Mouse (Mus musculus): Measurements from ENCODE around the gene Shbg. TPM values are rescaled to one million over a fixed set of nuclear protein-coding genes. Genes with fewer than 3 reads are reported as not detected.

Gene Shbg
- polyA plus RNA-seq (2014; fragmentation: Nextera tagmentation; extraction: Ambion mirVana): not detected in 2 replicates

- no peak for ATAC-seq (ENCODE audit: insufficient read depth)
- TF ChIP-seq CTCF (IDR thresholded peaks at IDR 0.05; ENCODE audit: low read depth): no peak
- H3K36me3 ChIP-seq (ENCODE audit: insufficient read depth): no peaks in the 10 kb centered on the region
- no peak within 1 kb of the TSS for H3K4me3 ChIP-seq (ENCODE audit: low read depth, low read length)
- H3K4me1 ChIP-seq (ENCODE audit: insufficient read depth): 0 out of 2 replicates have a peak, but pooled peaks cover 5% of the 10 kb centered on the region
- no peak for DNase-seq
- no peaks in the 10 kb centered on the region for H3K9me3 ChIP-seq (ENCODE audit: low read depth, low read length)
- WGBS: 53% methylated on average over 5 of the region's 5 CpGs
- H3K4me2 ChIP-seq: no peak within 1 kb of the TSS
- no peak within 1 kb of the TSS for H3K9ac ChIP-seq
- peaks cover 4% of the 10 kb centered on the region; the same call in 1 of the 2 replicates for H3K27me3 ChIP-seq (ENCODE audit: insufficient read depth, low read length)
- no peak within 1 kb of the TSS for H3K27ac ChIP-seq (ENCODE audit: low read depth)
Measured at GRCm38 (mm10) chr11:69617805-69618204, at the start of gene Shbg. TSS of gene Shbg (minus strand) at chr11:69617905.

GRCm38 (mm10) chr11:69666665-69667005, 48.9 kb upstream of the Shbg start:
- DNase-seq (no peak), ATAC-seq (ENCODE audit: insufficient read depth) (no peak)
- H3K36me3 ChIP-seq (ENCODE audit: insufficient read depth): peaks cover 73% of the 10 kb centered on the region
- H3K27ac ChIP-seq (ENCODE audit: low read depth): no peak overlapping the region
- no peak overlapping the region for H3K4me3 ChIP-seq (ENCODE audit: low read depth, low read length)
- no peak overlapping the region for H3K4me2 ChIP-seq
- TF ChIP-seq CTCF (IDR thresholded peaks at IDR 0.05; ENCODE audit: low read depth): no peak
- WGBS: 79% methylated on average over 3 of the region's 3 CpGs
- H3K9me3 ChIP-seq (ENCODE audit: low read depth, low read length): no peaks in the 10 kb centered on the region
- H3K9ac ChIP-seq: no peak overlapping the region
- H3K27me3 ChIP-seq (ENCODE audit: insufficient read depth, low read length): no peaks in the 10 kb centered on the region
- peaks cover 5% of the 10 kb centered on the region for H3K4me1 ChIP-seq (ENCODE audit: insufficient read depth)

GRCm38 (mm10) chr11:69665961-69666664, 48.4 kb upstream of the Shbg start, which contains the start of gene Cd68:
TSS of gene Cd68 (minus strand) at chr11:69666153.
- whole genome bisulfite sequencing: 25% methylated on average over 7 of the region's 7 CpGs
- H3K27me3 ChIP-seq (ENCODE audit: insufficient read depth, low read length): no peaks in the 10 kb centered on the region
- no peaks in the 10 kb centered on the region for H3K9me3 ChIP-seq (ENCODE audit: low read depth, low read length)
- no peak for ATAC-seq (ENCODE audit: insufficient read depth)
- peak; percentile 73 for DNase-seq
- no peak for TF ChIP-seq CTCF (IDR thresholded peaks at IDR 0.05; ENCODE audit: low read depth)
- H3K4me1 ChIP-seq (ENCODE audit: insufficient read depth): peaks cover 5% of the 10 kb centered on the region
- no peak within 1 kb of the TSS for H3K9ac ChIP-seq
- H3K27ac ChIP-seq (ENCODE audit: low read depth): 0 out of 2 replicates have a peak within 1 kb of the TSS, but pooled peaks have one; percentile 24
- no peak within 1 kb of the TSS for H3K4me2 ChIP-seq
- H3K36me3 ChIP-seq (ENCODE audit: insufficient read depth): peaks cover 73% of the 10 kb centered on the region
- H3K4me3 ChIP-seq (ENCODE audit: low read depth, low read length): 0 out of 2 replicates have a peak within 1 kb of the TSS, but pooled peaks have one; percentile 2

GRCm38 (mm10) chr11:69665457-69665960, 47.8 kb upstream of the Shbg start:
- H3K27me3 ChIP-seq (ENCODE audit: insufficient read depth, low read length): no peaks in the 10 kb centered on the region
- peaks cover 67% of the 10 kb centered on the region for H3K36me3 ChIP-seq (ENCODE audit: insufficient read depth)
- 65% methylated on average over 9 of the region's 9 CpGs for WGBS
- no peaks in the 10 kb centered on the region for H3K9me3 ChIP-seq (ENCODE audit: low read depth, low read length)
- DNase-seq: peak; percentile 22
- H3K4me1 ChIP-seq (ENCODE audit: insufficient read depth): peaks cover 5% of the 10 kb centered on the region
- H3K27ac ChIP-seq (ENCODE audit: low read depth): 0 out of 2 replicates have a peak overlapping the region, but pooled peaks have one; percentile 24
- 0 out of 2 replicates have a peak overlapping the region, but pooled peaks have one; percentile 2 for H3K4me3 ChIP-seq (ENCODE audit: low read depth, low read length)
- no peak for TF ChIP-seq CTCF (IDR thresholded peaks at IDR 0.05; ENCODE audit: low read depth)
- ATAC-seq (ENCODE audit: insufficient read depth): no peak
- H3K9ac ChIP-seq: no peak overlapping the region
- no peak overlapping the region for H3K4me2 ChIP-seq

- Histone ChIP-seq H3K4me2 (no peak overlapping the region), H3K9me3 (ENCODE audit: low read depth, low read length) (no peaks in the 10 kb centered on the region), H3K27me3 (ENCODE audit: insufficient read depth, low read length) (no peaks in the 10 kb centered on the region), H3K27ac (ENCODE audit: low read depth) (no peak overlapping the region), H3K4me3 (ENCODE audit: low read depth, low read length) (no peak overlapping the region), H3K4me1 (ENCODE audit: insufficient read depth) (peaks cover 3% of the 10 kb centered on the region; the same call in 1 of the 2 replicates), H3K36me3 (ENCODE audit: insufficient read depth) (peaks cover 64% of the 10 kb centered on the region), H3K9ac (no peak overlapping the region)
- 90% methylated on average over 7 of the region's 7 CpGs for WGBS
- ATAC-seq (ENCODE audit: insufficient read depth) (no peak), DNase-seq (no peak)
- TF ChIP-seq CTCF (IDR thresholded peaks at IDR 0.05; ENCODE audit: low read depth): no peak
Measured at GRCm38 (mm10) chr11:69664841-69665240, 47.1 kb upstream of the Shbg start.

- H3K4me2 ChIP-seq: no peak overlapping the region
- no peak for DNase-seq
- no peak overlapping the region for H3K4me3 ChIP-seq (ENCODE audit: low read depth, low read length)
- TF ChIP-seq CTCF (IDR thresholded peaks at IDR 0.05; ENCODE audit: low read depth): no peak
- ATAC-seq (ENCODE audit: insufficient read depth): no peak
- 82% methylated on average over 6 of the region's 6 CpGs for WGBS
- no peaks in the 10 kb centered on the region for H3K27me3 ChIP-seq (ENCODE audit: insufficient read depth, low read length)
- H3K9me3 ChIP-seq (ENCODE audit: low read depth, low read length): no peaks in the 10 kb centered on the region
- 0 out of 2 replicates have a peak overlapping the region, but pooled peaks have one; percentile 59 for H3K9ac ChIP-seq
- 0 out of 2 replicates have a peak, but pooled peaks cover 3% of the 10 kb centered on the region for H3K4me1 ChIP-seq (ENCODE audit: insufficient read depth)
- 0 out of 2 replicates have a peak overlapping the region, but pooled peaks have one; percentile 96 for H3K27ac ChIP-seq (ENCODE audit: low read depth)
- H3K36me3 ChIP-seq (ENCODE audit: insufficient read depth): peaks cover 58% of the 10 kb centered on the region
Measured at GRCm38 (mm10) chr11:69663795-69664194, 46.1 kb upstream of the Shbg start.

All from lung, embryonic 14.5 days (tissue).